Mouse (Mus musculus) lung, postnatal 0 days (tissue): ENCODE measurements around the gene Slc7a5.

Experiments used
- CTCF ChIP-seq: IDR thresholded peaks from 2 replicates; pipeline ENCODE4 v1.5.1; 2016; ENCODE audit warnings: antibody characterized with exemption, mild to moderate bottlenecking
- EP300 ChIP-seq: IDR thresholded peaks from 2 replicates; pipeline ENCODE4 v1.6.1; 2016; ENCODE audit warnings: antibody characterized with exemption, mild to moderate bottlenecking, control low read depth

DNA sequence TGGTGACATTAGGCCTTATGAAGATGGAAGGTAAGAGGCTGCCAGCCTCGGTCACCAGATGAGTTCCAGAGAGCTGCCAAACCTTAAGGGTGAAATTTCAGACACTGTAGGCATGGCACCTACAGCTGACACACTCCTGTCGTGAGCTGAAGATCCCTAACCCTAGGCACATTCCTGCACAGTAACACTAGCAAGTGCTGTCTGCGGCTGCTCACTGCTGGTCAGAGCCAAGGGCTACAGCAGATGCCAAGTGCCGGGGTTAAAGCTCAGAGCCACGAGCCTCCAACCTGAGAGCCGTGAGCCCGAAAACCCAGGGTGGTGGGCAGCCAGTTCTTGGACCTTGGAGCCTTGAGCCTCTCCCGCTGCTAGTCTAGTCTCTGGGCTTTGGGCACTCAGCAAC is 36.2 kb upstream of the Slc7a5 start:
- TF ChIP-seq CTCF (no peak), EP300 (no peak)
